Mouse (Mus musculus): ENCODE measurements around the gene Tbc1d19. TPM values are rescaled to one million over a fixed set of nuclear protein-coding genes. Genes with fewer than 3 reads are reported as not detected.

Gene Tbc1d19
- polyA plus RNA-seq, 1 experiment from 2014 or later = 58.4 TPM

- Histone ChIP-seq H3K4me1 (peaks cover 11% of the 10 kb centered on the region; the same call in 1 of the 2 replicates), H3K36me3 (ENCODE audit: poor library complexity, severe bottlenecking) (no peaks in the 10 kb centered on the region), H3K4me3 (no peak overlapping the region), H3K4me2 (no peak overlapping the region), H3K9me3 (replicated peaks) (peaks cover 4% of the 10 kb centered on the region), H3K27ac (no peak overlapping the region), H3K9ac (no peak overlapping the region), H3K27me3 (no peaks in the 10 kb centered on the region)
- WGBS = 33% methylated on average over 10 of the region's 10 CpGs
- peak; percentile 74; the same call in 1 of the 2 replicates for ATAC-seq
Observed at GRCm38 (mm10) chr5:53922149-53922904, 112.9 kb downstream of the Tbc1d19 start.

- Histone ChIP-seq H3K27ac (no peak overlapping the region), H3K27me3 (no peaks in the 10 kb centered on the region), H3K4me3 (no peak overlapping the region), H3K4me1 (peaks cover 11% of the 10 kb centered on the region; the same call in 1 of the 2 replicates), H3K36me3 (ENCODE audit: poor library complexity, severe bottlenecking) (no peaks in the 10 kb centered on the region), H3K9me3 (replicated peaks) (peaks cover 4% of the 10 kb centered on the region), H3K9ac (no peak overlapping the region), H3K4me2 (no peak overlapping the region)
- 77% methylated on average over 4 of the region's 4 CpGs for WGBS
- no peak for ATAC-seq
Observed at GRCm38 (mm10) chr5:53924005-53924404, 114.6 kb downstream of the Tbc1d19 start.

- Histone ChIP-seq H3K9me3 (replicated peaks) (no peaks in the 10 kb centered on the region), H3K4me1 (peaks cover 11% of the 10 kb centered on the region; the same call in 1 of the 2 replicates), H3K27me3 (no peaks in the 10 kb centered on the region), H3K36me3 (ENCODE audit: poor library complexity, severe bottlenecking) (no peaks in the 10 kb centered on the region), H3K27ac (no peak overlapping the region), H3K4me2 (no peak overlapping the region), H3K4me3 (no peak overlapping the region), H3K9ac (no peak overlapping the region)
- WGBS = 88% methylated on average over 11 of the region's 11 CpGs
- ATAC-seq = no peak
Observed at GRCm38 (mm10) chr5:53926301-53926855, 117.0 kb downstream of the Tbc1d19 start.

GRCm38 (mm10) chr5:53927886-53928285 is 118.5 kb downstream of the Tbc1d19 start:
- Histone ChIP-seq H3K4me3 (no peak overlapping the region), H3K36me3 (ENCODE audit: poor library complexity, severe bottlenecking) (no peaks in the 10 kb centered on the region), H3K9me3 (replicated peaks) (no peaks in the 10 kb centered on the region), H3K4me1 (peaks cover under 1% of the 10 kb centered on the region; the same call in 1 of the 2 replicates), H3K27me3 (no peaks in the 10 kb centered on the region), H3K4me2 (no peak overlapping the region), H3K27ac (no peak overlapping the region), H3K9ac (no peak overlapping the region)
- ATAC-seq = no peak
- 90% methylated on average over 7 of the region's 7 CpGs for WGBS

- no peaks in the 10 kb centered on the region for H3K9me3 ChIP-seq (replicated peaks)
- H3K36me3 ChIP-seq (ENCODE audit: poor library complexity, severe bottlenecking) = no peaks in the 10 kb centered on the region
- 82% methylated on average over 4 of the region's 4 CpGs for WGBS
- H3K4me1 ChIP-seq = no peaks in the 10 kb centered on the region
- H3K4me3 ChIP-seq = no peak overlapping the region
- H3K9ac ChIP-seq = no peak overlapping the region
- no peak overlapping the region for H3K4me2 ChIP-seq
- H3K27me3 ChIP-seq = no peaks in the 10 kb centered on the region
- no peak for ATAC-seq
- no peak overlapping the region for H3K27ac ChIP-seq
Observed at GRCm38 (mm10) chr5:53928537-53928936, 119.1 kb downstream of the Tbc1d19 start.

GRCm38 (mm10) chr5:53929205-53929614 is 119.8 kb downstream of the Tbc1d19 start:
- Histone ChIP-seq H3K9me3 (replicated peaks) (no peaks in the 10 kb centered on the region), H3K4me2 (no peak overlapping the region), H3K9ac (no peak overlapping the region), H3K36me3 (ENCODE audit: poor library complexity, severe bottlenecking) (no peaks in the 10 kb centered on the region), H3K27ac (no peak overlapping the region), H3K4me1 (no peaks in the 10 kb centered on the region), H3K4me3 (no peak overlapping the region), H3K27me3 (no peaks in the 10 kb centered on the region)
- no peak for ATAC-seq
- 92% methylated on average over 10 of the region's 10 CpGs for WGBS

GRCm38 (mm10) chr5:53929814-53930213 is 120.4 kb downstream of the Tbc1d19 start:
- no peak overlapping the region for H3K4me2 ChIP-seq
- no peaks in the 10 kb centered on the region for H3K4me1 ChIP-seq
- ATAC-seq = no peak
- no peaks in the 10 kb centered on the region for H3K27me3 ChIP-seq
- H3K27ac ChIP-seq = no peak overlapping the region
- H3K9me3 ChIP-seq (replicated peaks) = no peaks in the 10 kb centered on the region
- WGBS = 90% methylated on average over 6 of the region's 6 CpGs
- H3K4me3 ChIP-seq = no peak overlapping the region
- H3K9ac ChIP-seq = no peak overlapping the region
- H3K36me3 ChIP-seq (ENCODE audit: poor library complexity, severe bottlenecking) = no peaks in the 10 kb centered on the region

- Histone ChIP-seq H3K4me3 (no peak overlapping the region), H3K9ac (no peak overlapping the region), H3K4me2 (no peak overlapping the region), H3K27ac (no peak overlapping the region), H3K4me1 (no peaks in the 10 kb centered on the region), H3K9me3 (replicated peaks) (no peaks in the 10 kb centered on the region), H3K36me3 (ENCODE audit: poor library complexity, severe bottlenecking) (no peaks in the 10 kb centered on the region), H3K27me3 (no peaks in the 10 kb centered on the region)
- ATAC-seq = no peak
- WGBS = 78% methylated on average over 5 of the region's 5 CpGs
Observed at GRCm38 (mm10) chr5:53931011-53931410, 121.6 kb downstream of the Tbc1d19 start.

- Histone ChIP-seq H3K36me3 (ENCODE audit: poor library complexity, severe bottlenecking) (no peaks in the 10 kb centered on the region), H3K27ac (no peak overlapping the region), H3K4me2 (no peak overlapping the region), H3K4me3 (no peak overlapping the region), H3K27me3 (no peaks in the 10 kb centered on the region), H3K9me3 (replicated peaks) (no peaks in the 10 kb centered on the region), H3K4me1 (no peaks in the 10 kb centered on the region), H3K9ac (no peak overlapping the region)
- 75% methylated on average over 7 of the region's 7 CpGs for WGBS
- ATAC-seq = peak; percentile 61; the same call in 1 of the 2 replicates
Observed at GRCm38 (mm10) chr5:53933628-53934027, 124.2 kb downstream of the Tbc1d19 start.

GRCm38 (mm10) chr5:53934040-53934439 is 124.6 kb downstream of the Tbc1d19 start:
- Histone ChIP-seq H3K4me1 (no peaks in the 10 kb centered on the region), H3K36me3 (ENCODE audit: poor library complexity, severe bottlenecking) (no peaks in the 10 kb centered on the region), H3K4me3 (no peak overlapping the region), H3K27ac (no peak overlapping the region), H3K9me3 (replicated peaks) (no peaks in the 10 kb centered on the region), H3K27me3 (no peaks in the 10 kb centered on the region), H3K4me2 (no peak overlapping the region), H3K9ac (no peak overlapping the region)
- 97% methylated on average over 2 of the region's 2 CpGs for WGBS
- ATAC-seq = no peak

GRCm38 (mm10) chr5:53934826-53935225 is 125.4 kb downstream of the Tbc1d19 start:
- H3K4me1 ChIP-seq = no peaks in the 10 kb centered on the region
- no peaks in the 10 kb centered on the region for H3K36me3 ChIP-seq (ENCODE audit: poor library complexity, severe bottlenecking)
- H3K9ac ChIP-seq = no peak overlapping the region
- WGBS = 96% methylated on average over 1 of the region's 1 CpGs
- H3K9me3 ChIP-seq (replicated peaks) = no peaks in the 10 kb centered on the region
- no peak overlapping the region for H3K27ac ChIP-seq
- ATAC-seq = no peak
- H3K27me3 ChIP-seq = no peaks in the 10 kb centered on the region
- no peak overlapping the region for H3K4me3 ChIP-seq
- H3K4me2 ChIP-seq = no peak overlapping the region

- ATAC-seq = no peak
- Histone ChIP-seq H3K4me1 (no peaks in the 10 kb centered on the region), H3K4me3 (no peak overlapping the region), H3K9ac (no peak overlapping the region), H3K27me3 (no peaks in the 10 kb centered on the region), H3K9me3 (replicated peaks) (no peaks in the 10 kb centered on the region), H3K36me3 (ENCODE audit: poor library complexity, severe bottlenecking) (no peaks in the 10 kb centered on the region), H3K4me2 (no peak overlapping the region), H3K27ac (no peak overlapping the region)
- 92% methylated on average over 4 of the region's 4 CpGs for WGBS
Observed at GRCm38 (mm10) chr5:53937187-53937586, 127.8 kb downstream of the Tbc1d19 start.
